Mouse (Mus musculus): ENCODE measurements around the gene Wee1. TPM values are rescaled to one million over a fixed set of nuclear protein-coding genes. Genes with fewer than 3 reads are reported as not detected.

Wee1 gene
- polyA plus RNA-seq, 1 experiment from 2014 or later = 28.6 TPM

DNA sequence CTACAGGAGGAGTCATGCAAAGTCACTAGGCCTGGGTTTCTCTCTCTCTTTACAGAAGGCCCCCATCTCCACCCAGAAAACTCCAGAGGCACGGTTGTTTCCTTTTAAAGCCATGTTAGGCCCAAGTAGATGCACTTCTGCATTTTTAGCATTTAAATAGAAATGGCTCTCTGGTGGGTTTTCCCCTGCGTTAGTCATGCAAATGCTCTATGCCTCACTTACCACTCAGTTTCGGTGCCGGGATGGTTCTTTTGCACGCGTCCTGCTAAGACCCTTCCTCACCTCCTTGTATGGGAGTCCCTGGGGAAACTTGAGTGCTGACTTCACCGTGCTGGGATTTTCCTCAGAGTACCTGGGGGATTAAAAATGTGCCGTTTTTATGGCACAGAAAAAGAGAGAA is 44.4 kb downstream of the Wee1 start:
- Histone ChIP-seq H3K4me3 (no peak overlapping the region), H3K27me3 (replicated peaks; ENCODE audit: low read depth, poor library complexity, severe bottlenecking) (no peaks in the 10 kb centered on the region), H3K4me1 (peaks cover 6% of the 10 kb centered on the region; the same call in 1 of the 2 replicates), H3K36me3 (replicated peaks) (no peaks in the 10 kb centered on the region), H3K27ac (replicated peaks) (no peak overlapping the region), H3K9me3 (no peaks in the 10 kb centered on the region)
- DNase-seq (ENCODE audit: low spot score) = no peak
- WGBS = 70% methylated on average over 8 of the region's 8 CpGs

DNA sequence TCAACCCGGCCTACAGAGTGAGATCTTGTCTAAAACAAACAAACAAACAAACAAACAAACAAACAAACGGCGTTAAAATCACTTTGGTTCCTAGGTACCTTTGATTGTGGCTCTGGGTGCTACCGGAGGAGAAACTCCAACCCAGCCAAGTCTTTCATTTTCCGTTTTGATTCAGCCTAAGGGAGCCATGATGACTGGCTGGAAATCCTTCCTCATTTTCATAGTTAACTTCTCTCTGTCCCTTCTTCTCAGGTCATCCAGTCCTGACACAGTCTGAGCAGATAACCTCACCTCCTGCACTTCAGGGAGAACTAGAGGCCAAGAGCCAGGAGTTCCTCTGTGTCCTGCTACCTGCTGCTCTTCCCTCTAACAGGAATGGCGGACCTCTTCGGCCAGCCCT is 57.4 kb downstream of the Wee1 start:
- WGBS = 88% methylated on average over 7 of the region's 7 CpGs
- Histone ChIP-seq H3K4me1 (no peaks in the 10 kb centered on the region), H3K27me3 (replicated peaks; ENCODE audit: low read depth, poor library complexity, severe bottlenecking) (no peaks in the 10 kb centered on the region), H3K9me3 (no peaks in the 10 kb centered on the region), H3K27ac (replicated peaks) (no peak overlapping the region), H3K4me3 (no peak overlapping the region), H3K36me3 (replicated peaks) (no peaks in the 10 kb centered on the region)
- no peak for DNase-seq (ENCODE audit: low spot score)

DNA sequence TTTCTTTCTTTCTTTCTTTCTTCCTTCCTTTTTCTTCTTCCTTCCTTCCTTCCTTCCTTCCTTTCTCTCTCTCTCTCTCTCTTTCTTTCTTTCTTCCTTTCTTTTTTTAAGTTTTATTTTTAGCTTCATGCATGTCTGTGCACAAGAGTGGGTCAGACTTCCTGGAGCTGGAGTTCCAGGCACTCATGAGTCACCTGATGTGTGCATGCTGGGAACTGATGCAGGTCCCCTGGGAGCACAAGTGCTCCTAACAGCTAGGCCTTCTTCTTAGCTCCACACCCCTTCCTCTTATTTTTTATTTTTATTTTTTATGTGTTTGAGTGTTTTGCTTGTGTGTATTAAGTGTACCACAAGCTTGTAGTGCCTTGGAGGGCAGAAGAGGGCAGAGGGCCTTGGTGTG is 58.8 kb downstream of the Wee1 start:
- no peaks in the 10 kb centered on the region for H3K4me1 ChIP-seq
- no peaks in the 10 kb centered on the region for H3K9me3 ChIP-seq
- H3K36me3 ChIP-seq (replicated peaks) = no peaks in the 10 kb centered on the region
- H3K27me3 ChIP-seq (replicated peaks; ENCODE audit: low read depth, poor library complexity, severe bottlenecking) = no peaks in the 10 kb centered on the region
- DNase-seq (ENCODE audit: low spot score) = no peak
- H3K4me3 ChIP-seq = no peak overlapping the region
- no peak overlapping the region for H3K27ac ChIP-seq (replicated peaks)

DNA sequence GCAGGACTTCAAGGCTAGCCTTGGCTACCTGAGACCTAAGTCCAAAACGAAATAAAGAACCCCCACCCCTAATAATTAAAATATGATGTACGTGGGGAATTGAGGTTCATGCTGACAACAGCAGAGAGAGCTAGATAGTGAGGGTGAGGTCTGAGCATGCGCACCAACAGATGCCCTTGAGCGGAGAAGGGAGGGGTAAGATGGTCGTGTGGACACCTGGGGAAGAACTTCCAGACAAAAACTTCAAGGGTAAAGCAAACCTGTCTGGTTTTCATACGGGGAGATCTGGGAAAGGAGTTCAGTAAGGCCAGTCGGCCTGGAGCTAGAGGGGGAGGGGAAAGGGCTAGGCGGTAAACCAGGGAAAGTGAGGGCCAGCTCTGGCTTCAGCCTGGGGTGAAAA is 59.6 kb downstream of the Wee1 start:
- no peaks in the 10 kb centered on the region for H3K9me3 ChIP-seq
- no peak for DNase-seq (ENCODE audit: low spot score)
- H3K36me3 ChIP-seq (replicated peaks) = no peaks in the 10 kb centered on the region
- no peak overlapping the region for H3K4me3 ChIP-seq
- whole genome bisulfite sequencing = 60% methylated on average over 8 of the region's 8 CpGs
- H3K27me3 ChIP-seq (replicated peaks; ENCODE audit: low read depth, poor library complexity, severe bottlenecking) = no peaks in the 10 kb centered on the region
- H3K27ac ChIP-seq (replicated peaks) = no peak overlapping the region
- no peaks in the 10 kb centered on the region for H3K4me1 ChIP-seq

DNA sequence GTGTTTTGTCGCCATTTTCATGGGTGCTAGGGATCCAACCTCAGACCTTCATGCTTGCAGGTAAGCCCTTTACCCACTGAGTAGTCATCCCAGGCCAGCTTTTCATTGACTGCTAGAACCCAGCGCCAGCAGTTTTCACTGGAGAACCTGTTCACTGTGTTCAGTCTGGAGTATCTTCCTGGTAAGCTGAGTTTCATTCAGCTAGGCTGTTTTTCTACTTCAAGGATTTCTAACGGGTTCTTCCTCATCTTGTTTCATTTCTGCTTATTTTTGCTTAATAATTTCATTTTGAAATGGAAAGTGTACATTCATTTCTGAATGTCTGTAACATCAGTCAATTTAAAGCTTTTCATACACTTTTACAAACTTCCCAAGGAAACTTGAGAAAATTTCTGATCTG is 62.8 kb downstream of the Wee1 start:
- 84% methylated on average over 3 of the region's 3 CpGs for WGBS
- Histone ChIP-seq H3K36me3 (replicated peaks) (no peaks in the 10 kb centered on the region), H3K27me3 (replicated peaks; ENCODE audit: low read depth, poor library complexity, severe bottlenecking) (no peaks in the 10 kb centered on the region)

DNA sequence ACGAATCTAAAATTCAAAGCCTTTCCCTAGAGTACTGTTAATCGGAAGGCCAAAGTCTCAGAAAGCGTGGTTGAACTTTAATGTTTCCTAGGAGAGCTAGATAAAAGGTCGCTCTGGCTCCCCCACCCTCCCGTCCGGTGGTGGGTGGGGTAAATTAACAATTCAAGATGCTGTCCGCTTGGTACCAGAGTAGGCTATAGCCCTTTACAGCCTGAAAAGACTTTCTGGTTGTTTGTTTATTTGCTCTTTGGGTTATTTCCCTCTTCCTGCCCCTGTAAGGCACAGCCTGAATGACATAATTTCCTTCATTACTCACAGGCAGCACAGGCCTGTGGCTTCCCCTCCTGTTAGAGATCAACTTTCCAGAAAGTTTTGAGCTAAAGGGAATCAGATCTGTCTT is 68.1 kb downstream of the Wee1 start:
- 59% methylated on average over 7 of the region's 7 CpGs for WGBS
- DNase-seq (ENCODE audit: low spot score) = no peak
- H3K9me3 ChIP-seq = no peaks in the 10 kb centered on the region
- no peak overlapping the region for H3K27ac ChIP-seq (replicated peaks)
- H3K4me3 ChIP-seq = no peak overlapping the region
- no peaks in the 10 kb centered on the region for H3K36me3 ChIP-seq (replicated peaks)
- H3K4me1 ChIP-seq = peaks cover 14% of the 10 kb centered on the region
- H3K27me3 ChIP-seq (replicated peaks; ENCODE audit: low read depth, poor library complexity, severe bottlenecking) = no peaks in the 10 kb centered on the region

More for the DNA sequence above, 62.8 kb downstream of the Wee1 start:
- no peak for DNase-seq (ENCODE audit: low spot score)
- peaks cover 2% of the 10 kb centered on the region; the same call in 1 of the 2 replicates for H3K4me1 ChIP-seq
- H3K27ac ChIP-seq (replicated peaks) = no peak overlapping the region
- H3K9me3 ChIP-seq = no peaks in the 10 kb centered on the region
- H3K4me3 ChIP-seq = no peak overlapping the region

Other genes with a start within 250 kb of the Wee1 start
- gene Dennd5a, start 161.6 kb upstream of the Wee1 start, polyA plus RNA-seq (2016; fragmentation: Nextera tagmentation; extraction: Ambion mirVana) = 28.2 and 33.3 TPM in 2 replicates
- 68.5 and 73.6 TPM in 2 replicates for gene Tmem41b, start 135.1 kb upstream of the Wee1 start, polyA plus RNA-seq (2016; fragmentation: Nextera tagmentation; extraction: Ambion mirVana)
- 57.0 and 57.5 TPM in 2 replicates for gene Ipo7, start 103.8 kb upstream of the Wee1 start, polyA plus RNA-seq (2016; fragmentation: Nextera tagmentation; extraction: Ambion mirVana)
- gene Zfp143, start 60.8 kb upstream of the Wee1 start, polyA plus RNA-seq (2016; fragmentation: Nextera tagmentation; extraction: Ambion mirVana) = 26.1 and 26.8 TPM in 2 replicates
- gene Swap70, start 99.7 kb downstream of the Wee1 start, polyA plus RNA-seq (2016; fragmentation: Nextera tagmentation; extraction: Ambion mirVana) = 30.7 and 32.4 TPM in 2 replicates